Mouse (Mus musculus) testis, adult 2 months (tissue): ENCODE measurements around the gene Tssc4.

Source experiments
- CTCF ChIP-seq: fragments of 200-500 bp; IDR thresholded peaks from 2 replicates; pipeline ENCODE4 v1.5.1; 2012; ENCODE audit warnings: low read depth, mild to moderate bottlenecking, inconsistent platforms, low read length, moderate library complexity; ENCODE audit not compliant: control insufficient read depth, insufficient read depth, insufficient replicate concordance
- POLR2A ChIP-seq: fragments of 200-500 bp; IDR thresholded peaks from 2 replicates; pipeline ENCODE4 v1.6.1; 2012; ENCODE audit warnings: low read depth, mild to moderate bottlenecking, inconsistent platforms, low read length, moderate library complexity; ENCODE audit not compliant: control insufficient read depth

GRCm38 (mm10) chr7:143068316-143068881, 650 bp upstream of the Tssc4 start:
- TF ChIP-seq CTCF (no peak), POLR2A (no peak)
